Mouse (Mus musculus): ENCODE measurements around the gene Mgl2. TPM values are rescaled to one million over a fixed set of nuclear protein-coding genes. Genes with fewer than 3 reads are reported as not detected.
"Not testable (repeated sequence)": the region's sequence is repeated elsewhere in the genome, so short reads cannot be mapped to it uniquely, and the experiment has no call there.

The Mgl2 gene
- under 1 TPM; 0.67 to 0.69 TPM for total RNA-seq (2021)
- long read RNA-seq, partial matches to known transcripts: 0 of 1 reads
- long read RNA-seq, other reads (novel, unspliced or antisense): 0 of 1 reads

DNA sequence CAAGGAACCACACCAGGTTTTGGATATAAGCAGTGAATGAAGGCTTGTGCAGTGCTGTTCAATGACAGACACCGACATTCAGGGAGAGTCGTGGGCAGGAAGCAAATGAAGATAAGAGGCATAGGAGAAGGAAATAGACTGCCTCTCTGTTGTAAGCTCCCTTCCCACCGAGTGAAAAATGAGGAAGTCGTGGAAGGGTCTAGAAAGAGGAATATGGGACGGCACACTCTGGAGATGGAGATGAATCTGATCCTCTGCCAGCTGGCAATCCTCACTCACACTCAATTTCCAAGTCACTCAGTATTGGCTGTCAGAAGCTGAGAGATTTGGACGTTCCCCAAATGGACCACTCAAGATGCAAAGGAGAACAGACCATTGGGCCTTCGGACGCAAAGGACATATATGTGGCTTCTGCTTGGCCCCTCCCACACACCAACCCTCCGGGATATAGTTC lies at the start of gene Mgl2:
Mgl2 (plus strand) TSS at position 404 of the 454 bp plus-strand sequence.
- no peak for DNase-seq (ENCODE audit: low spot score in 2 of 2)

DNA sequence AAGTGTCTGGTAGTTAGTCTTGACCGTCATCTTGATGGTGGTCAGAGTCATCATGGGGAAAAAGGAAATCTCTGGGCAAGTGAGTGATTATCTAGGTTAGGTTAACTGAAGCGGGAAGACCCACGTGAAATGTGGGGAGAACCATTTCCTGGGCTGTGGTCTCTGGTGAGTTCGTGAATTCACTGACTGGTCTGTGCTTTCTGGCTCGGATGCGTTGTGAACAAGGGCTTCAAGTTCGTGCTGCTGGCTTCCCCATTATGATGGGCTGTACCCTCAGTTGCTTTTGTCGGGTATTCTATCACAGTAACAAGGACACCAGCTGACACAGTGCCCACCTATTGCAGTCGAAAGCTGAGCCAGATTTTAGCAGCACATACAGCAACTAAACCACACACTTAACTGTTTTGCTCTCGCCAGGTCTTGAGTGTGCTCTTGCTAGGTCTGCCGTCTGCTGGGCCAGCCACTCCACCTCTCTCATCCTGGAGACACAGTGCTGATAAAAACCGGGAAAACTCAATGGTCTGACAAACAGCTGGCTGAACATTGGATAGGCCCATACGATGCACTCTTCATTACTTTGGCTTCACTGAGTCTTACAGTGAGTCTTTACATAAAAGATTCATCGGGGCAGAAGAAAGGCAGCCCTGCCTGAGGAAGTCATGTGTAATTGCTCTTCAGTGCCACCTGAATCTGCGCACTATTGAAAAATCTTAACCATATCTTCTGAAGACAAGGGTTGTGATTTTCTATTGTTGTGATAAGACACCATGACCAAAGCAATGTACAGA lies 49.1 kb upstream of the Mgl2 start:
- DNase-seq (ENCODE audit: low spot score in 2 of 2): no peak

DNA sequence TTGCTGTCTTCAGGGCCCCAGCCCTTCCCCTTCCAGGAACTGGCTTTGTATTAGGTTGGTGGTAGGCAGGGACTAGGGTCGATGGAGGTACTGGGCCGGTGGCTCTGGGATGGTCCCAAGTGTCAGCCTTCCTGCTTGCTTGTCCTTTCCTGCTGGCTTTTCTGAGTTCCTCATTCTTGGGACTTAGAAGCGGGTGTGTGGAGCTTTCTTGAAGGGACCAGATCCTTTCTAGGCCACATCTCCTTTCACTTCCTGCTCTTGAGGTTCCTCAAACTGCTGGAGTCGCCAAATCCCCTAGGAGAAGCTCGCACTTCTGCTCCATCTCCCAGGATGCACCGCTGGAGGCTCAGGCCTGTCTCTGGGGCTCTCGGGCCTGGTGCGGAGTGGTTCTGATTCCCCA lies 45.6 kb upstream of the Mgl2 start:
- DNase-seq (ENCODE audit: low spot score in 2 of 2): no peak

DNA sequence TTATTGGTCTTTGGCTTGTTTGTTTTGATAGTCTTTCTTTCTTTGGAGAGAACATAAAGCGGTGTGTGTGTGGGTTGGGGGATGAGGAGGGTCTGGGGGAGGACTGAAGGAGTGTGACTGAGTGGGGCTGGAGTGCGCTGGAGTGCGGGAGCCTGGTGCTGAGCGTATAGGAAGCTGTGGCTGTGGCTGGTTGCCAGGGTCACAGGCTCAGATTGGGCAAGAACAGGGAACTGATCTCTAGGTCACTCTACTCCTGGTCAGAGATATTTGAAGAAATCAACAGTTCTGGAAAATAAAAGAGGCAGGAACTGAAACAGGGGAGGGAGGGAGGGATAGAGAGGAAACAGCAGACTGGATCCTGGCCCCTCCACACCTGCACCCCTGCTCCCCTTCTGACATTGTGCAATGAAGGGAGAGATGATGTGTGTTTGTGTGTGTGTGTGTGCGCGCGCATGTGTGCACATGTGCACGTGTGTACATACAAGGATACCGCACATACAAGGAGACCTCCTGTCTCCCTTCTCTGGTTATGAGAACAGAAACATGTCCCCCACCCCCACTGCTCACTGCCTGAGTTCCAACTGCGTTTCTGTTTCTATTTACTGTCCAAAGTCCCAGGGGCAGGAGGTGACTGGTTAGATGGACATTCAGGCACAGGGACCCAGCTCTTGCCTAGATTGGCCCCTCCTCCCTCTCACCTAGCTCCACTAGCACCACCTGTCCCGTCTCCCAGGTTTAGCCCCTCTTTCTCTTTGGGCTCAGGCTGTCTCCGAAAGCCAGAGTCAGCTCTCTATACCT lies 37.9 kb upstream of the Mgl2 start, which contains the start of gene Asgr2:
Asgr2 (plus strand) TSS at position 659 of the 798 bp plus-strand sequence.
- DNase-seq (ENCODE audit: low spot score in 2 of 2): no peak

DNA sequence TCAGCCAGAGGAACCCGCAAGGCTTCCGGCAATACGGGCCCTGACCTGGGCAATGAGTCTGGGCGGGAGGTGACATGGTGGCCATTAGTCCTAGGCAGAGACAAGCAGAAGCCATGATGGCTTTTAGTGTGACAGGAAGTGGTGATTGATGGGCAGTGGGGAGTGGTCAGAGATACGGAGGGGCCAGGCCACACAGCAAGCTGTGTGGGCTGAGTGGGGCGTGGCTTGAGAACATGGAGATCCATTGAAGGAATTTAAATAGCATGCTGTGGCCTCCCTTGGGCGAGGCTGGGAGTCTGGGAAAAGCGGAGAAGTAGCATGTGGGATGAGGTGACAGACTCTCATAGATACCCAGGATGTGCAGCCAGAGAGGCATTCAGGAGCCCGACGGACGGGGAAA lies 32.7 kb upstream of the Mgl2 start:
- DNase-seq (ENCODE audit: low spot score in 2 of 2): no peak

DNA sequence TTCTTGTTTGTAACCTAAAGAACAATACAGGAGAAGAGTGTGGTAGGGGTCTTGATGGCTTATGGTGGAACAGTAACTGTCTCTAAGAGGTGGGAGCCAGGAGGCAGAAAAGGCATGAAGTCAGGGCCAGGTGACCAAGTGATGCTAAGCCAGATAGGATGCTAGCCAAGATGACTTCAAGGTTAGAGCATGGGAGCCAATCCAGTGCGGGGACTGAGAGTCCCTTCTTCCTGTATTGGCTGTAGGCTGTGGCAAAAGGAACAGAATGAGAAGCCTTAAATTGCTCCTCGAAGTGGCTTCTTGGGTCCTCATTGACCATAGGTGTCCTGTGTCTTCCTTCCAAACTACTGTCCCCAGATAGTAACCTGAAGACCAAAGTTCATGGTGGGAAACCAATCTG lies 31.0 kb upstream of the Mgl2 start:
- DNase-seq (ENCODE audit: low spot score in 2 of 2): no peak

DNA sequence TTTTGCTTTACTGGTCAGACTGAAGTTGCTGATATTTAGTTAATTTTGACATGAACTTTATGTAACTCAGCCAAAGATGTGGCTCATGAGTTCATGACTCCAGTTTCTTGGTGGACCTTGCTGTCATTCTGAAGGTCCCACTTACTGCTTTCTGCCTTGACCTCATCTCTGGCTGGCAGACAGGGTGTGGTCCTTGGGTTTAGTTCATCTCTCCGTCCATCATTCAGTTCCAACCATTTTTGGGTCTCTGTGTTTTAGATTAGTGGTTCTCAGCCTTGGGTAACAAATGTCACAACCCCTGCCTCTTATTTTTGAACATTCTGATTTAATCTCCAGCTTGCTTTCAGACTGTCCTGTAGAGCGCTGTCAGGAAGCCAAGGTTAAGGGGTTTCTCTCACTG lies 30.3 kb upstream of the Mgl2 start:
- DNase-seq (ENCODE audit: low spot score in 2 of 2): no peak

DNA sequence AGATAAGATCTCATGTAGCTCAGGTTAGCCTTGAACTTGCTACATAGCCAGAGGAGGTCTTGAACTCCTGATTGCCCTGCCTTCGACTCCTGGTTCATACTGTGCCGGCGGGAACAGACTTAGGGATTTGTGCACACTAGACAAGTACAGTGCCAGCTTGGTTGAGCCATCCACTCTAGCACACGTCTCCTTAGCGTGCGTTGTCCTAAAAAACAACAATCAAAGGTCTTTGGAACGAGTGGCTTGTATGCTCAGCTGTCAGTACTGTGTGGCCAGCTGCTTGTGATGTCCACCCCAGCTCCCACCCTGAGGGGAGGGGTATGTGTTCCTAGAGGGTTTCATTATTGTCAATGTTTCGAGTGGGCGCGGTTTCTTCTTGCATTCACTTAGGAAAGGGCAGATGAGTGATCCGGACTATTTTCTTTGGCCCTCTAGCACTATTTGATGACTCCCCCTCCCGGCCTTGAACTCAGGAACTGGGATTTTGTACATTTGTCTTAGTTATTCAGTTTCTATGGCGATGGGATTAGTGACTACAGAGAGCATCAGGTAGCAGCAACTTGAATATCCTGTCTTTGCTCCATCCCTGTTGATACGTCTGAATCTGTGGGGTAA lies 26.3 kb upstream of the Mgl2 start:
- DNase-seq (ENCODE audit: low spot score in 2 of 2): no peak

DNA sequence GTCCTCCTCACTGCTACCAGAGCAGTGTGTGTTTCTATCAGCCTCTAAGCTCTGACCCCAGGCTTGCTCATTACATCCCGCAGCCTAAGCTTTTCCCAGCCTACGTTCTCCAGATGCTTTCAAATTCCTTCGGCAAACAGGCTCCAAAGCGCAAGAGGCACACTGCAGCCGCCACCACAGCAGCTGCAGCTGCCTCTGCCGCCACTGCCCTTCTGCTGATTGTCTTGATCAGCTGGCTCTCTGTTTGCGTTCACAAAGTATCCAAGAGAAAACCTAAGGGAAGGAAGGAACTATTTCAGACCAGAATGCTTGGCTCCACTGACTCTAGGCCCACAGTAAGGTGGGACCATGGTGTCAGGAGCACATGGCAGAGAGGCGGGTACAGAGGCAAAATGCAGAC lies 23.0 kb upstream of the Mgl2 start:
- DNase-seq (ENCODE audit: low spot score in 2 of 2): no peak

DNA sequence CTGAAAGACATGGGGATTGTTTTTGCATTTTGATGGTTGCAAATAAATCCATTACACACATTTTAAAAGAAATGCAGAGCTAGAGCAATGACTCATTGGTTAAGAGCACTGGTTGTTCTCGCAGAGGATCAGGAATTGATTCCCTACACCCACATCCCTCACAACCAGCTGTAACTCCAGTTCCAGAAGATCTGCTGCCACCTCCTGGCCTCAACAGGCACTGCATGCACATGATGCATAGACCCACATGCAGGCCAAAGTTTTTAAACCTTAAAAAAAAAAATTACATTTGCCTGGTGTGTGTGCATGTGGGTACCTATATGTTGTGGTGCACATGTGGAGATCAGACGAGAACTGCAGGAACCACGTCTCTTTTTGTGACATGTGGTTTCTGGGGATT lies 20.0 kb upstream of the Mgl2 start:
- peak; percentile 20 to 26 for DNase-seq (ENCODE audit: low spot score in 2 of 2)

DNA sequence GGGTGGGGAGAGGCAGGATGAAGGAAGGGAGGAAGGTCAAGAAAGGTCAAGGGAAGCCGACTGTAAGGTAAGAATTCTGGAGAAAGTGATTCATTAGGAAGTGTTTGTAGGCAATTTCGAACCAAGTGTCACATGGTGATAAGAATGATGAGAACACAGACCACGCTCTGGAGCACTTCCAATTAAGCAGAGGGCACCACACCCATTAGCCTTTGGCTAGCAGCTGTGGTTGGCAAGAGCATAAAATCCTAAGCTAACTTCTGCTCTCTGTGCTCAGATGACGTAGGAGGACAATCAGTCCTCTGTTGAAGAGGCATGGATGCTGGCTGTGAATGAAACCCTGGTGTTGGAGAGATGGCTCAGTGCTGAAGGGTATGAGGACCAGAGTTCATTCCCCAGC lies 15.6 kb upstream of the Mgl2 start:
- no peak for DNase-seq (ENCODE audit: low spot score in 2 of 2)

DNA sequence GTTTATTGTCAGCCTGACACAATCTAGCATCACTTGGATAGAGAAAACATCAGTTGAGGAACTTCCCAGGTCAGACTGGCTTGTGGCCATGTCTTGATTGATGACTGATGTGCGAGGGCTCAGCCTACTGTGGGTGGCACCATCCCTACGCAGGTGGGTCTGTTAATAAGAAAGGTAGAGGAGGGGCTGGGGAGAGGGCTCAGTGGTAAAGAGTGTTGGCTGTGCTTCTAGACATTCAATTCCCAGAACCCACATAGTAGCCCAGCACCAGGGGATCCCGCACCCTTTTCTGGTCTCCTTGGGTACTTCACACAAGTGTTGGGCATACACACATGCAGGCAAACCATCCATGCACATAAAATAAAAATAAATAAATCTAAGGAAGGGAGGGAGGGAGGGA lies 14.2 kb upstream of the Mgl2 start:
- DNase-seq (ENCODE audit: low spot score in 2 of 2): no peak

DNA sequence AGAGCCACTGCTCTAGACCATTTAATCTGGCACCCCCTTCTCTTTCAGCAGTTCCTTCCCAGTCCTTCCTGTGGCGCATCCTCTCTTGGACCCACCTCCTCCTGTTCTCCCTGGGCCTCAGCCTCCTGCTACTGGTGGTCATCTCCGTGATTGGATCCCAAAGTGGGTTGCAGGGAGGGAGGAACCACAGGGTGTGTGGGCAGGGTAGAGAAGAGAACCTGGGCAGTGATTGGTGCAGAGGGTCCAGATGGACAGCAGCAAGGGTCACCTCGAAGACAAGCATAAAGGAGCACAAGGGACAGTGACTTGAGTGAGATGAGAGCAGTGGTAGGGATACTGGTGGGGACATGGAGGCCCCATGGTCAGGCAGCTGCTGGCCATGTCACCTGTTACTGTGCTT lies 4.9 kb downstream of the Mgl2 start:
- not testable (repeated sequence) for DNase-seq (ENCODE audit: low spot score in 2 of 2)

DNA sequence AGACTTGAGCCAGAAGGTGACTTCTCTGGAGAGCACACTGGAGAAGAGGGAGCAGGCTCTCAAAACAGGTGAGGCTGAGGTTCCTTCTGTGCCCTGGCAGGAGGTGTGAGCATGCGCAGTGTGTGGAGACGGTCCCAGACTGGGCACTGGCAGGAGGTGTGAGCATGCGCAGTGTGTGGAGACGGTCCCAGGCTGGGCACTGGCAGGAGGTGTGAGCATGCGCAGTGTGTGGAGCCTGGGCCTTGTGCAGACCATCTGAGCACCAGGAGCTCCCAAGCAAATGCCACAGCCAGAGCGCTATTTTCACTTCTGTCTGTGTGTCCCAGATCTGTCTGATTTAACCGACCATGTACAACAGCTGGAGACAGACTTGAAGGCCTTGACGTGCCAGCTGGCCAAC lies 5.8 kb downstream of the Mgl2 start:
- not testable (repeated sequence) for DNase-seq (ENCODE audit: low spot score in 2 of 2)

DNA sequence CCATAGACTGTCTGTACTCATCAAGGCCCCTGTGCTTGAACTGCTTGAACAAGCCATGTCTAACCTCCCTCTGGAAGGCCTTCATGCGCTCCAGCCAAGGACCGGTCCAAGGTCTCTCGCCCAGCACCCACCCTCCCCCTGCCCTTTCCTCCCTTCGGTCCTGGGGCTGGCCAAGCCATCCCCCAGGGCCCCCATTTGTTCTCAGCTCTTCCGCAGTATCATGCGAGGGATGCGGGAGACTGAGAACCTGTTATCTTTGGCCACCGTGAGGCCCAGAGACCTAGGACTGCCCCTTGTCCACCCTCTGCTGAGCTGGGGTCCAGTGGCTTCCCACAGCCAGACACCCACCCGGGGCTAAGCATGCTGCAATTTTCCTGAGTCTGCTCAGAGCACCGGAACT lies 9.0 kb downstream of the Mgl2 start:
- no peak for DNase-seq (ENCODE audit: low spot score in 2 of 2)

DNA sequence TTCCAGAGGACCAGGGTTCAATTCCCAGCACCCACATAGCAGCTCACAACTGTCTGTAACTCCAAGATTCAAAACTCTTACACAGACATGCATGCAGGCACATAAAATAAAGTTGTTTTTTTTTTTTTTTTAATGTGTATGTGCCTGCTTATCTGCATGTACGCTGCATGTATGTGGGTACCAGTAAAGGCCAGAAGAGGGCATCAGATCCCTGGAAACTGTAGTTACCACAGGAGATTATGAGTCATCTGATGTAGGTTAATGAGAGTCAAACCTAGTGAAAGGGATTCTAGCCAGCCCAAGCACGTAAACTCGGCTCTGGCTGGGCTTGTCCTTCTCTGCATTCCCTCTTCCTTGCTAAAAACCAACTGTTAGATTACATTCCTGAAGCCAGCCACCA lies 20.9 kb downstream of the Mgl2 start:
- no peak for DNase-seq (ENCODE audit: low spot score in 2 of 2)

DNA sequence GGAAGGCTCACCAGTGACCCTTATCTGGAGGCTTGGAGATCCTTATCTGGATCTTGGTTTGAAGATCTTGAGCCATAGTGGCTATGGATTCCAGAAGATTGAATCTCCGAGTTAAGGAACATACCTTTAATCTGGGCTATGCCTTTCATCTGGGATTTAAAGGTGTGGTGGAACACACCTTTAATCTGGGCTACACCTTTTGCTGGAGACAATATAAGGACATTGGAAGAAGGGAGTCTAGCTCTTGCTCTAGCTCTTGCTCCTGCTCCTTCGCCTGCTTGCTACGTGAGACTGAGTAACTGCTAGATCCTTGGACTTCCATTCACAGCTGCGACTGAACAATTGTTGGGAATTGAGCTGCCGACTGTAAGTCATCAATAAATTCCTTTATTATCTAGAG lies 25.8 kb downstream of the Mgl2 start, which contains the start of gene Clec10a:
Clec10a (plus strand) TSS at position 301 of the 400 bp plus-strand sequence.
- not testable (repeated sequence) for DNase-seq (ENCODE audit: low spot score in 2 of 2)

DNA sequence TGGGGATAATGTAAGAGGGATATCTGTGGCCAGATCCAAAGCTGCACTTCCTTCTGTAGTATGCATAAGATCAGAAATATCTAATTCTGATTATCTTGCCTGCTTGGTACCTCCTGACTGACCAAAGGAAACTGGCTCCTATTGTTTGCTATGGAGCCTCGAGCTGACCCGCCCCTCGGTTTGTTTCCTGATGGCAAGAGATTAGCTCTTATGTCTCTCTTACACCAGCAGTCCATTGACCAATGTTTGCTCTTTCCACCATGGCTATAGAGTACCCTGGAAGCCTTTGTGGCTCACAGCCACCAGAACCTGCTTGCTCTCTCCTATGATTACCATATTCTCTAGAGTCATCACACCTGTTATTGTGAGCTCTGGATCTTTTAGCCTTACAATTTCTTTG lies 32.2 kb downstream of the Mgl2 start:
- no peak for DNase-seq (ENCODE audit: low spot score in 2 of 2)

DNA sequence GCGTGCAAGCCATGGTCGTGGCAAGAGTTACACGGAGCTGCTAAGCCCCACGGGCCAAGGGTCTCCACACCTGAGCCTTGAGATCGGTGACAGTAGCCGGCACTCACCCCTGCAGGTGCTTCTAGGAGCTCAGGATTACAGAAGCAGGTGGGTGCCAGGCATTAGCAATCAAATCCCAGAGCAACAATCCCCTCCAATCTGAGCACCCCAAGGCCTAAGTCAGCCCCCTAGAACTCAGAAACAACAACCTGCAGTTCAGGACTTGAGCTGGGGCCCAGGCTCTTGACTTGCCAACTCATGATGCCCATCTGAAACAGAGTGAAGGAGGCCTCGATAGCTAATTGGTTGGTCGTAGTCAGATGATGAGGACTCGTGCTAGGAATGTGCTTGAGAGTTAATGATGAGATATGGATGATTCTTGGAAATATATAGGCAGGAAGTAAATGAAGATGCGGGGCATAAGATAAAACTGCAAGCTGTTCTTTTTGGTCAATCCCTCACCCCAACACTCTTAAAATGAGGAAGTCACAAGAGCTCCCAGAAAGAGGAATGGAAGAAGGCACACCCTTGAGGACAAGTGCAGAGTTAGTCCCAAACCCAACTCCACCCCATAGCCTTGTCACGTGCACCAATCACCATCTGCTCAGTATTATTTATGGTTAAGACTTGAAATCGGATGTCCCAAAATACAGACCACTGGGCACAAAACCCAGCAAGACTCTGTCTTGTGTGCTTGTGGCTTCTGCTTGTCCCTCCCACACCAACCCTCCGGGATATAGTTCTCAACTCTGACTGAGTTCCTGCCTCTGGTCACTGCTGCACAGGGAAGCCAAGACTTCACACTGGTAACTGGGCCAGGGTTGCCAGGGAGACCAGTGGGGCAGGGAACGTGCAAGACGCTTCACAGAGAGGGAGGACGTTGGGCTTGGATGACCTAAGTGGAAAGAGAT lies 36.1 kb downstream of the Mgl2 start:
- DNase-seq (ENCODE audit: low spot score in 2 of 2): no peak

DNA sequence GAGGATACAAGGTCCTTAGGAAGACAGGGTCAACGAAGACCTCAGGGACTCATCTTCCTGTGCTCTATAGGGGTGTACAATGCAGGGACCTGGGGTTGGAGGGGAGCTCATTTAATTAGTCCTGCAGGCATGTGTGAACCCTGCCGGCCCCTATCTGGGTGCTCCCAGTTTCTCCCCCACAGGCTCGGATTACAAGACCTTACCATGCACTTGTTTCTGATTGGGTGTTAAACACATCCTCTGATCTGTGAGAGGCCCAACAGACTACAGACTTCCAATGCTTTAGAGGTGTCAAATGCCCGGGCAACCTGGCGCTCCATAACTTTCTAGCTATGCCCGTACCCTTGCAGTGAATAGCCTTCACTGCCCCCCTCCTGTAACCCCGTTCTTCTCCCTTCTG lies 38.0 kb downstream of the Mgl2 start:
- no peak for DNase-seq (ENCODE audit: low spot score in 2 of 2)

DNA sequence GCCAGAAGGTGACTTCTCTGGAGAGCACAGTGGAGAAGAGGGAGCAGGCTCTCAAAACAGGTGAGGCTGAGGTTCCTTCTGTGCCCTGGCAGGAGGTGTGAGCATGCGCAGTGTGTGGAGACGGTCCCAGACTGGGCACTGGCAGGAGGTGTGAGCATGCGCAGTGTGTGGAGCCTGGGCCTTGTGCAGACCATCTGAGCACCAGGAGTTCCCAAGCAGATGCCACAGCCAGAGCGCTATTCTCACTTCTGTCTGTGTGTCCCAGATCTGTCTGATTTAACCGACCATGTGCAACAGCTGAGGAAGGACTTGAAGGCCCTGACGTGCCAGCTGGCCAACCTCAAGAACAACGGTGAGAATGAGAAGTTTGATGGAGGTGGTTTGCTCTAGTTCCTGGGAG lies 39.3 kb downstream of the Mgl2 start:
- DNase-seq (ENCODE audit: low spot score in 2 of 2): not testable (repeated sequence)

All from layer of hippocampus, postnatal 10 days (tissue).